Mouse (Mus musculus) hematopoietic stem cell, adult 5-6 weeks (primary cell): ENCODE results near the gene Slc27a5. TPM values are rescaled to one million over a fixed set of nuclear protein-coding genes. Genes with fewer than 3 reads are reported as not detected.

Experiments used
- ATAC-seq, 2 experiments: fragments of 125-278 bp in 1 of 2; replicated peaks in 1 of 2; 2 replicates each; pipeline ENCODE4 v1.8.0; 2016 to 2017; ENCODE audit warnings: inconsistent platforms in 2 of 2, mild to moderate bottlenecking in 2 of 2, moderate number of reproducible peaks in 2 of 2, low read depth in 1 of 2, moderate TSS enrichment in 1 of 2; ENCODE audit not compliant: low FRiP score in 2 of 2, poor library complexity in 2 of 2, severe bottlenecking in 2 of 2, insufficient read depth in 1 of 2, low TSS enrichment in 1 of 2
- total RNA-seq: library from RNA; stranded (forward); fragments of 172-1452, 232-1000 nt; gene quantifications from 2 replicates; pipeline ENCODE4 v1.2.3, GENCODE M21; 2017

Gene Slc27a5
- total RNA-seq, 1 experiment from 2014 or later, result not detected

- no peak for ATAC-seq
These were observed 3.6 kb upstream of the Slc27a5 start for GRCm38 (mm10) chr7:13001584-13001983.

DNA sequence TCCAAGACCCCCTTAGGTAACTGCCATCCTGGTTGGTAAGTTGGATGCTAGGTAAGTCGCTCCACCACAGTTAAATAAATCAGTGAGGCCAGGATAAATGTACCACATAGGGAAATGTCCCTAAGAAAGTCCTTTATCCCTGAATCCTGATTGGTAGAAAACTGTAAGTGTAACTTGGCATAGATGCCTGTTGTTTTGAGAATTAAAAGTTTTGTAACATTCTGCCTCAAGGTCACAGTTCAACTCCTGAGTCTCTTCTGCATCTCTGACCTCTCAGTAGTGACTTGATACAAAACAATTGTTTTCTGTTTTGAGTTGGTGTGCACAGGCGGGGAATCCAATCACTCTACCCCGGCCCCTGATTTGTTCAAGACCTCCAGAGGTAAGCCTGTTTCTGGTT is 859 bp upstream of the Slc27a5 start, which contains the start of gene Trim28:
Gene Trim28, plus strand, starts transcription at position 264 of the 400 bp plus-strand sequence.
- ATAC-seq, result no peak

DNA sequence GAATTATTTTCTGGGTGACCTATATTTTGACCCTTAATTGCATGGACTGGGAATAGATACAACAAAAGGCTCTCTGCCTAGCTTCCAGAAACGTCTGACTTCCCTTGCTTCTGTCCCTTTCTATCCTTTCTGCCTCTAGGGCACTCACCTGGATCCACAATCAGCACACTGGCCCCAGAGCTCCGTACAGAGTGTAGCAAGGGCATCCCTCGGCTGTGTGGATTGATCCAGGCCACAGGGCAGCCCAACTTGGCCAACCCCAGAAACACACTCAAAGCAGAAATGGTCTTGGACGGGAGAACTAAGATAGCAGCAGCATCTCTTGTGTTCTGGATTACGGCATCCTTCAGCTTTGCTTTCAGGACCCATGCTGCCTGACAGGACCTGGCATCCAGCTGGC is 762 bp downstream of the Slc27a5 start:
- no peak for ATAC-seq

GRCm38 (mm10) chr7:12995862-12996261 is 2.1 kb downstream of the Slc27a5 start:
- no peak for ATAC-seq

- no peak for ATAC-seq
These were observed 4.8 kb downstream of the Slc27a5 start for GRCm38 (mm10) chr7:12993148-12993547.

DNA sequence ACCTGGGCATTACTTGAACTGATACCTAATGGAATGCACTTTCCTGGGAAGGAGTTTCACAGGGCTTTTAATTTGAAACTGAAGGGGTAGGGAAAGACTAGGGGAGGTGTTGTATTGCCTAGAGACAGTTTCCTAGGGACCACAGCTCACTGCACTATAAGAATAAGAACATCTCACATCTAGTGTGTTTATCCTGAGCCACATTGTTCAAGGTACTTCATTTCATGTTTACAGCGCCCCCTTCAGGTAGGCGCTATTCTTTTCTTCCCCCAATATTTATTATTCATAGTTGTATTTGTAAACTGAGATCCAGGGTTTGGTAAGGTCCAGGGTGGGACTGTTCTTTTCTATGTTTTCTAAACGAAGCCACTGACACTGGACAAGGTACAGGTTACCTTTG is 5.8 kb downstream of the Slc27a5 start:
- ATAC-seq, result peak; percentile 59 to 64

GRCm38 (mm10) chr7:12987409-12988189 is 10.4 kb downstream of the Slc27a5 start:
- no peak for ATAC-seq

DNA sequence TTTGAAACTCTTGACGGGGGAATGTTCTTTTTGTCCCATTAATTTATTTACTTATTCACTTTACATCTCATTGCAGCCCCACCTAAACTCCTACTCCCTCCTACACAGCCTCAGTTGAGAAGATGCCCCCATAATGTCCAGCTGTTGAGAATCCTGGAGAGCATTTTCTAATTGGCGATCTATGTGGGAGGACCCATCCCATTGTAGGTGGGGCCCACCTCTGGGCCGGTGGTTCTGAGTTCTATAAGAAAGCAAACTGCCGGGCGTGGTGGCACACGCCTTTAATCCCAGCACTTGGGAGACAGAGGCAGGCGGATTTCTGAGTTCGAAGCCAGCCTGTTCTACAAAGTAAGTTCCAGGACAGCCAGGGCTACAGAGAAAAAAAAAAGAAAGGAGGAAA is 11.1 kb downstream of the Slc27a5 start:
- ATAC-seq, result no peak

GRCm38 (mm10) chr7:12985724-12986123 is 12.3 kb downstream of the Slc27a5 start:
- no peak for ATAC-seq

DNA sequence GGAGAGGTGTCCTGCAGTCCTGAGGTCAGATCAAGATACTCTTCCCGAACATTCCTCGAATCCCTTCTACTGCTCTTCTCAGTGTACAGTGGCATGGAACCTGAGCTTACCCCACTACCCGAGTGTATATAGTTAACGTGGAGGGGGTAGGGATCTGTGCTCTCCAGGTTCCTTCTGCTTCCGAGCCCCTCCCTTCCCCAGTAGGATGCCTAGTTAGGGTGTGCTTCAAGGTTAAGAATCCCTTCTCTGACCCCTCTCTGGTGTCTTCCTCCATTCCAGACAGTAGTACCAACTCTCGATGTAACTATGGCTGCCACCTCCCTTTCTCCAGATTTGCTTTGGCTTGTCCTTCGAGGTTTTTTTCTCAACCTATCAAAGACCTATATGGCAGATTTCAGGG is 17.7 kb downstream of the Slc27a5 start:
- no peak for ATAC-seq

DNA sequence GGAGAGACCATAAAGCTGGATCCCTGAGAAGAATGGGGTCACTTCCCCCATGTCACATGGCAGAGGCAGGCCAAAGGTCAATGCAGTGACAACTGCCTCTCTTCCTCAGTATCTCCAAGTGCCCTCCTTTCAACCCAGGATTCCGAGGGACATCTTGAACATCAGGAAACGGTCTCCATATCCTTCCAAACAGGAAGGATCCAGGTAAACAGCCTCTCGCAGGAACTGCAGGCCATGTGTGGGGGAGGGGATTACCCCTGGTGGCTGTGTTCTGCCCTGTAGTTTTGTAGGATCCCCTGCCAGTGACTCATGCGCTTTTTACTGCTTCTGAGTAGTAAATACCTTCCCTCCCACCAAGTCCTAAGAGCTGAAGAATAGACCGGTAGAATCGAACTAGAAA is 18.2 kb downstream of the Slc27a5 start:
- no peak for ATAC-seq

GRCm38 (mm10) chr7:12978931-12979722 is 18.9 kb downstream of the Slc27a5 start:
- no peak for ATAC-seq

DNA sequence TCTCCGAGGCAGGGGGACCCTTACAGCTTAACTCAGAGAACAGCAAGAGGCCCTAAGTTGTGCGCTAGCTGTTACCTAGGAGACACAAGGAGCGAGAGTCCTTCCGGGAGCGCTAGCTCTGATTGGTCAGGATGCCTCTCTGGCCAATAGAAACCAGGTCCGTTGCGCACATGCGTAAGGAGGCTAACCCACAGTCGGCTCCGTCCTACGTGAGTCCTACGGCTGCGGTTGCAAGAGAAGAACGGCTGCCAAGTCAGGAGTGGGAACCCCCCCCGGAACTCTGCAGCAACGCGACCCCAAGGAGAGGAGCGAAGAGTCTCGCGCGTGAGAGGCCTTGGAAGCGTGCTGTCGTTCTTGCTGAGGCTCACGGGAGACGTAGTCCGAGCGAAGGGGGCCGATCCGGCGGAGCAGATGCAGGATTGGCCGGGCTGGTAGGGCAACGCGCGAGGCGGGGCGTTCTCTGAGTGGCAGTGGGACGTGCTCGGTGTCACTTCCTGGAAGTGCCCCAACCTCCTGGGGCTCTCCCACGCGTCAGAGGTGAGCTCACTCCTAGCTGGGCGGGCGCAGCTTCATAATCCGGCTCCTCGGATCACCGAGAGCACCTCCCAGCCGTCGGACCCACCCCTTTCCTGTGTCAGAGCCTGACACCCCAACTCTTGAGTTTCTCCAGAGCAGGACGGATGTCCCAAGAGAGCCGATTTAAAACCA is 20.2 kb downstream of the Slc27a5 start, which contains the start of gene Zfp446:
Gene Zfp446, plus strand, starts transcription at position 167 of the 708 bp plus-strand sequence.
- peak; percentile 95 to 96 for ATAC-seq

DNA sequence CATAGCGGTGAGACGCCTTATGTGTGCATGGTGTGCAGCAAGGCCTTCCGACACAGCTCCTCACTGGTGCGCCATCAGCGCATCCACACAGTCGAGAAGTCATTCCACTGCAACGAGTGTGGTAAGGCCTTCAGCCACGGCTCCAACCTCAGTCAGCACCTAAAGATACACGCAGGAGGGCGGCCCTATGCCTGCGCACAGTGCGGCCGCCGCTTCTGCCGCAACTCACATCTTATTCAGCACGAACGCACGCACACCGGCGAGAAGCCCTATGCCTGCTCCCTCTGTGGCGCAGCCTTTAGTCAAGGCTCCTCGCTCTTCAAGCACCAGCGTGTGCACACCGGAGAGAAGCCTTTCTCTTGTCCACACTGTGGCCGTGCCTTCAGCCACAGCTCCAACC is 27.1 kb downstream of the Slc27a5 start:
- ATAC-seq, result no peak

DNA sequence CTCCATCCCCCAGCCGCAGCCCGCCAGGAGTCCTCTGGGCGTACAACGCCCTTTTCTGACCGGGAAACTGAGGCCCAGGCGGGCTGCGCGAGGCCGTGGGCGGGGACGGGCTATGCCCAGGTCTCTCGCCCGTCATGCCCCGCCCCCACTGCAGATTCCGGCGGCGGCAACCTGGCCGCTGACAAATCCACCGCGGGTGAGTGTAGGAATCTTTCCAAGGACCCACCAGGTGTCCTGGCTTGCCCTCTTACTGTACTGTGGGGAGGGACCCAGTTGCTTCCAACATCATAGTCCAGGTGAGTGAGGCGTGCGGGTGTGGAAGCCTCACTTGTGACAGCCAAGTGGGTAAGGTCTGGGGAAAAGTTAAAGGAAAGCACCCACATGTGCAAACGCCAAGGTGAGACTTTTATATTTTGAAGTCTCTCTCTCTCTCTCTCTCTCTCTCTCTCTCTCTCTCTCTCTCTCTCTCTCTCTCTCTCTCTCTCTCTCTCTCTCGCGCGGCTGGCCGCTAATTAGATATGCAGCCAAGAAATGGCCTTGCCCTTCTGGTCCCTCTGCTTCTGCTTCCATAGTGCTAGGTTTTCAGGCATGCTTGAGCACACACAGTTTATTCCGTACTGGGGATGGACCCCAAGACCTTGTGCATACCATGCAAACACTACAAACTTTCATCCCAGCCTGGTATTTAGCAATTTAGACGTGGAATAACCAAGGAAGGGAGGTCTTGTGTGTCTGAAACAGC is 31.7 kb downstream of the Slc27a5 start:
- ATAC-seq, result peak; percentile 10 to 21; a peak in 2 of 4 replicates

GRCm38 (mm10) chr7:12965678-12966091 is 32.3 kb downstream of the Slc27a5 start, which contains the start of gene Zfp324:
Zfp324 (plus strand) TSS chr7:12965838.
- peak; percentile 91 to 92 for ATAC-seq

DNA sequence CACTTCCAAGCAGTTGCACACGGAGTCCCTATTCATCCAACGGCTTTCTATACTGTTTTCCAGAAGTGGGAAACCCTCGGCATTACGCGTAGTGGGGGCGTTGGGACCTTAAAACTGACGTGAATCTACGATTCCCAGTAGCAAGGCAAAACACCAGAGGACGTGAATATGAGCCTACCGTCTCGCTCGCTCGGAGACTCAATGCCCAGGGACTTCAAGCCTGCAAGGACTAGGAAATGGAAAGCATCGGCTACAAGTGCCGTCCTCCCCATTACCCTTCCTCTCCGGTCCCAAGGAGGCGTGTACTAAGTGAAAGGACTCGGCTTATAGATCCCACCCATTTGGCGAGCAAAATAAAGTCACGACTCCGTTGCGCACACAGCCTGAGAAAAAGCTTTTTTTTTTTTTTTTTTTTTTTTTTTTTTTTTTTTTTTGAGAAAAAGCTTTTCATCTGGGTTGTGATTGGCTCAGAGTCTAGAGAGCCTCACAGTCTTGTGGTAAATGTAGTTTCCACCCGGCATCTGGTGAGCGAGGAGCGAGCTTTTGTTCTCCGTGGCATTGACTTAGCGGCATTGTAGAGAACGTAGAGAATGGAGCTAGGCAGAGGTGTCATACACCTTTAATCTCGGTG is 36.4 kb downstream of the Slc27a5 start:
- ATAC-seq, result peak; percentile 68 to 73
